Mouse (Mus musculus): ENCODE data around the gene Nr3c2.

Gene Nr3c2

GRCm38 (mm10) chr8:77055492-77056021 lies 156.3 kb downstream of the Nr3c2 start:
- no peak for DNase-seq (ENCODE audit: low read depth, low spot score)

- DNase-seq (ENCODE audit: low read depth, low spot score), result no peak
These were observed 157.6 kb downstream of the Nr3c2 start for GRCm38 (mm10) chr8:77056853-77057252.

- DNase-seq (ENCODE audit: low read depth, low spot score), result no peak
These were observed 183.4 kb downstream of the Nr3c2 start for GRCm38 (mm10) chr8:77082687-77083086.

- DNase-seq (ENCODE audit: low read depth, low spot score), result no peak
These were observed 186.8 kb downstream of the Nr3c2 start for GRCm38 (mm10) chr8:77086036-77086435.

- no peak for DNase-seq (ENCODE audit: low read depth, low spot score)
These were observed 197.5 kb downstream of the Nr3c2 start for GRCm38 (mm10) chr8:77096721-77097120.

- no peak for DNase-seq (ENCODE audit: low read depth, low spot score)
These were observed 198.9 kb downstream of the Nr3c2 start for GRCm38 (mm10) chr8:77098101-77098500.

GRCm38 (mm10) chr8:77100370-77100769 lies 201.1 kb downstream of the Nr3c2 start:
- DNase-seq (ENCODE audit: low read depth, low spot score), result no peak

- DNase-seq (ENCODE audit: low read depth, low spot score), result no peak
These were observed 203.6 kb downstream of the Nr3c2 start for GRCm38 (mm10) chr8:77102879-77103278.

- DNase-seq (ENCODE audit: low read depth, low spot score), result no peak
These were observed 213.5 kb downstream of the Nr3c2 start for GRCm38 (mm10) chr8:77112719-77113118.

- no peak for DNase-seq (ENCODE audit: low read depth, low spot score)
These were observed 215.5 kb downstream of the Nr3c2 start for GRCm38 (mm10) chr8:77114769-77115168.

- no peak for DNase-seq (ENCODE audit: low read depth, low spot score)
These were observed 217.3 kb downstream of the Nr3c2 start for GRCm38 (mm10) chr8:77116419-77117079.

GRCm38 (mm10) chr8:77120810-77121570 lies 221.7 kb downstream of the Nr3c2 start:
- no peak for DNase-seq (ENCODE audit: low read depth, low spot score)

GRCm38 (mm10) chr8:77121571-77121890 lies 222.3 kb downstream of the Nr3c2 start:
- DNase-seq (ENCODE audit: low read depth, low spot score), result no peak

- DNase-seq (ENCODE audit: low read depth, low spot score), result no peak
These were observed 223.1 kb downstream of the Nr3c2 start for GRCm38 (mm10) chr8:77122300-77122699.

- no peak for DNase-seq (ENCODE audit: low read depth, low spot score)
These were observed 226.5 kb downstream of the Nr3c2 start for GRCm38 (mm10) chr8:77125777-77126176.

GRCm38 (mm10) chr8:77128006-77128405 lies 228.8 kb downstream of the Nr3c2 start:
- DNase-seq (ENCODE audit: low read depth, low spot score), result no peak

- DNase-seq (ENCODE audit: low read depth, low spot score), result no peak
These were observed 233.8 kb downstream of the Nr3c2 start for GRCm38 (mm10) chr8:77132903-77133637.

GRCm38 (mm10) chr8:77133797-77134385 lies 234.6 kb downstream of the Nr3c2 start:
- DNase-seq (ENCODE audit: low read depth, low spot score), result no peak

- DNase-seq (ENCODE audit: low read depth, low spot score), result no peak
These were observed 246.0 kb downstream of the Nr3c2 start for GRCm38 (mm10) chr8:77145285-77145684.

- no peak for DNase-seq (ENCODE audit: low read depth, low spot score)
These were observed 255.3 kb downstream of the Nr3c2 start for GRCm38 (mm10) chr8:77154496-77154895.

GRCm38 (mm10) chr8:77169320-77169719 lies 270.1 kb downstream of the Nr3c2 start:
- DNase-seq (ENCODE audit: low read depth, low spot score), result no peak

All from retina, postnatal 7 days (tissue).